Mouse (Mus musculus): Measurements from ENCODE around the gene Cdk6. TPM values are rescaled to one million over a fixed set of nuclear protein-coding genes. Genes with fewer than 3 reads are reported as not detected.

Cdk6 gene
- total RNA-seq, 2 experiments from 2014 or later: 4.3 to 4.6 TPM

DNA sequence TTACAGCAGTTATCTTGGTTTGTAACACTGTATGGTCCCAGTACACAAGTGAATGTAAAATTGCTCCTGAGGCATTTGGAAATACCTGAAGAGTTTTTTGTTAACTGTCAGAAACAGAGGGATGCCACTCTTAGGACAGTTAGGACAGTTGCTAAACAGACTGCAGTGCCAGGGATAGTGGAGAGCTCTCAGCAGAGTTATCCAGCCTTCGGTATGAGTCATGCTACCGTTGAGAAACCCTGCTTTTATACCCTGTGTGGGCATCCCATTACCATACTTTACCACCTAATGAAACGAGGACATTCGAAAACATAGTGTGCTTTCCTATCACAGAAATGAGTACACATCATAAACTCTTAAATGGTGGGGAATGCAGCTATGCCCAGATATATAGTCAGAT is 25.8 kb downstream of the Cdk6 start:
- intact Hi-C loops (cut with DNase I; ENCODE audit: low total_unique reads): no loop called here
- DNase-seq: no peak

- intact Hi-C loops (cut with DNase I; ENCODE audit: low total_unique reads): no loop called here
- no peak for DNase-seq
Measured at GRCm38 (mm10) chr5:3369317-3369716, 28.0 kb downstream of the Cdk6 start.

DNA sequence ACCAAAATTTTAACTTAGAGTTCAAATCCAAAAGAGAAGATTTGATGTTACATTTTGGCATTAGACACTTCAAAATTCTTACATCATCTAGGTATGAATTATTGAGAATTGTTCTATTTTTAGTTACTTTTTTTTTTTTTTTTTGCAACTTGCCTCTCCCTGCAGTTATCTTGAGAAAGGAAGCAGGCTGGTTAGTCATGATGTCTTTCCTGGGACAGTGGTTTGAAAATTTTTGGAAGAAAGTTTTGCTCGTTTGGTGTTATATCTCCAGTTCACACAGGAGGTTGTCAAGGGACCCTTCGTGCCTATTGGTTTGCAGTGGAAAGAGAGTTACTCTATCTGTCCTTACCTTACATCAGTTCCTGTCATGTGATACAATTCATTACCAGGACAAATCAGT is 29.9 kb downstream of the Cdk6 start:
- intact Hi-C loops (cut with DNase I; ENCODE audit: low total_unique reads): no loop called here
- DNase-seq: no peak

GRCm38 (mm10) chr5:3373170-3373569 is 31.9 kb downstream of the Cdk6 start:
- DNase-seq: no peak
- intact Hi-C loops (cut with DNase I; ENCODE audit: low total_unique reads): no loop called here

- intact Hi-C loops (cut with DNase I; ENCODE audit: low total_unique reads): no loop called here
- no peak for DNase-seq
Measured at GRCm38 (mm10) chr5:3374763-3375162, 33.5 kb downstream of the Cdk6 start.

DNA sequence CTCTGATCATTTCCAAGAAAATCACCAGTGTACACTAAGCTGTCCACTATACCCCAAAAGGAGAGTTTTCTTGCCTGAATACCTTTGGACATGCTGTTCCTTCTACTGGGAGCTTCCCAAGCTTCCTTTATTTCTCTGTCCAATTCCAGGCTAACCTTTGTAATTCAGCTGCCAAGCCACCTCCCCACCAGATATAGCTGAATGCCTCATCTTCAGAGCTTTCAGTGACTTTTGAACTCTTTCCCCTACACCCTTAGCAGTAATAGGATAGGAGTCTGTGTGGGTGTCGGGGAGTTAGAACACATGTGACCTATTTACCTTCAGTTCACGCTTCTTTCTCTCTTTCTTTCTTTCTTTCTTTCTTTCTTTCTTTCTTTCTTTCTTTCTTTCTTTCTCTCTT is 34.9 kb downstream of the Cdk6 start:
- intact Hi-C loops (cut with DNase I; ENCODE audit: low total_unique reads): no loop called here
- no peak for DNase-seq

GRCm38 (mm10) chr5:3379252-3379651 is 38.0 kb downstream of the Cdk6 start:
- intact Hi-C loops (cut with DNase I; ENCODE audit: low total_unique reads): no loop called here
- DNase-seq: no peak

GRCm38 (mm10) chr5:3380692-3381233 is 39.5 kb downstream of the Cdk6 start:
- DNase-seq: no peak
- intact Hi-C loops (cut with DNase I; ENCODE audit: low total_unique reads): no loop called here

- no peak for DNase-seq
- intact Hi-C loops (cut with DNase I; ENCODE audit: low total_unique reads): no loop called here
Measured at GRCm38 (mm10) chr5:3381795-3382194, 40.5 kb downstream of the Cdk6 start.

- intact Hi-C loops (cut with DNase I; ENCODE audit: low total_unique reads): no loop called here
- DNase-seq: no peak
Measured at GRCm38 (mm10) chr5:3382343-3383040, 41.2 kb downstream of the Cdk6 start.

DNA sequence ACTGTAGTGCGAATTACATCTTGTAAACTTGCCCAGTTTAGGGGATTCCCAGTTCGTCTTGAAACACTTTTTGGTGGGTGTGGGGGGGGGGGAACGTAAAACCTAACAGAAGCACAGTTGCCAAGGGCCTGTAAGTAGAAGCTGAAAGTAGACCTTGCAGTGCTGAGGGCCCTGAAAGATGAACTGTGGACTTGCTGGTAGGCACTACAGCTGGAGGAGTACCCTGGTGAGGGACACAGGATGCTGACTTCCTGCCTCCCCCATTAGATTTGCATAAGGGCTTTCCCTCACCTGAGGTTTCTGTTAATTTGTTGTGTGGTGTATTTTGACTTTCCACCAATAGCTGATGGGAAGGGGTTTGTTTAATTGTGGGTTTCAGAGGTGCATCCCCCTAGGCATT is 42.3 kb downstream of the Cdk6 start:
- intact Hi-C loops (cut with DNase I; ENCODE audit: low total_unique reads): no loop called here
- DNase-seq: no peak

DNA sequence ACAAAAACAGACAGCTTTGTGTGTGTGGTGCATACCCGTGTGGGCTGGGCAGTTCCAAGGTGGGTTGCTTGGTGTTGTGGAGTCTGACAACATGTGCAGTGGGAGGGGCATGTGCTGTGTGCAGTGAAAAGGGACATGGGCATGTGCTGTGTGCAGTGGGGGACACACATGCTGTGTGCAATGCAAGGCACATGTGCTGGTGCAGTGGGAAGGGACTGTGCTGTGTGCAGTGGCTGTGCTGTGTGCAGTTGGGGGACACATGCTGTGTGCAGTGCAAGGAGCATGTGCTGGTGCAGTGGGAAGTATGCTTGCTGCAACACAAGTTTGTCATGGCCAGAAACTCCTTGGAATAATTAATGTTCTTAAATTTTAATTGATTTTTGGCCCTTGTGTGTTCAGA is 43.8 kb downstream of the Cdk6 start:
- intact Hi-C loops (cut with DNase I; ENCODE audit: low total_unique reads): no loop called here
- no peak for DNase-seq

GRCm38 (mm10) chr5:3386021-3386730 is 44.9 kb downstream of the Cdk6 start:
- no peak for DNase-seq
- intact Hi-C loops (cut with DNase I; ENCODE audit: low total_unique reads): no loop called here

GRCm38 (mm10) chr5:3386731-3387087 is 45.4 kb downstream of the Cdk6 start:
- DNase-seq: no peak
- intact Hi-C loops (cut with DNase I; ENCODE audit: low total_unique reads): no loop called here

DNA sequence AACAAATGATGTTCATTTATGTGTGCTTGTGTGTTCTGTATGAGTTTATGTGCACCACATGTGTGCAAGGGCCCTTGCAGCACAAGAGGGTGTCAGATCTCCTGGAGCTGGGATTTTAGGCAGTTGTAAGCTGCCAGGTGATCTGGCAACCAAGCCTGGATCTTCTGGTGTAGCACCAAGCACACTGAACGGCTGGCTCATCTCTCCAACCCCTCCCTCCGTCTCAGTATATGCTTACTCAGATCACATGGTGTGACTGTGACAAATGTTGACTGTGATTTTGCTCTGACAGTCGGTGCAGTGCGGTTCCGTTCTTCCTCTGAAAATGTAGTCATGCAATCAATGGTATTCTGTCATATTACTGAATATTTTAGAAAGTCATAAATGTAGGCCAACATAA is 45.9 kb downstream of the Cdk6 start:
- no peak for DNase-seq
- intact Hi-C loops (cut with DNase I; ENCODE audit: low total_unique reads): no loop called here

DNA sequence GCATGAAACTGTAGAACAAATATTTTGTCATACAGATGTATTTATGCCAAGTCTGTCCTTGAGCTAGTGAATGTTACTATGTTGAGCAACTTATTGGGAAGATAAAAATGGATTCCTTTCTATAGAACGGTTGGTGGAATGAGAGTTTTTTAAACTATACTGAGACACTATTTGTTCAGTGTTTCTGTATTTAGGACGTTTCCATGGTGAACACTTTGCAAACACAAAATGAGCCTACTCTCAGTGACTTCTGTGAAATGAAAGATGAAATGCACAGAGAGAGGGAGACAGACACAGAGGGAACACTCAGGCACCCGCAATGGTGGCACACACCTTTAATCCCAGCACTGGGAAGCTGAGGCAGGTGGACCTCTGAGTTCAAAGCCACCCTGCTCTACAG is 51.6 kb downstream of the Cdk6 start:
- intact Hi-C loops (cut with DNase I; ENCODE audit: low total_unique reads): no loop called here
- DNase-seq: no peak

DNA sequence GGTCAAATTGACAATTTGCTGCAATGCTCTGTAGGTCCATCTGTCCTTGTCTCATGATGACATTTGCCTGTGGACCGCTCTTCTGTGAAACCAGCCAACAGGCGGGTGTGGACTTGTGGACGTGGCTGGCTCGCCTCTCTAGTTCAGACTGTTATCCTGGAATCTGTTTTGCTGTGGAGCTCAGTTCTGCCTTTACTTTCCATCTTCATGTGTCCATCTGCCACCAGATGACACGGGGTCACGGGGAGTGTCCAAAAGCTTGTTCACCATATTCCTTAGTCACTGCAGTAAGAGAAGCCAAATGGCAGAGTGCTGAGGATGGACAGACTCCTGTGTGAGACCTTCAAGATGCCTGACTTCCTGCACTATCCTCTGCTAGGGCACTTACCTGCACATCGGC is 52.9 kb downstream of the Cdk6 start:
- no peak for DNase-seq
- intact Hi-C loops (cut with DNase I; ENCODE audit: low total_unique reads): no loop called here

DNA sequence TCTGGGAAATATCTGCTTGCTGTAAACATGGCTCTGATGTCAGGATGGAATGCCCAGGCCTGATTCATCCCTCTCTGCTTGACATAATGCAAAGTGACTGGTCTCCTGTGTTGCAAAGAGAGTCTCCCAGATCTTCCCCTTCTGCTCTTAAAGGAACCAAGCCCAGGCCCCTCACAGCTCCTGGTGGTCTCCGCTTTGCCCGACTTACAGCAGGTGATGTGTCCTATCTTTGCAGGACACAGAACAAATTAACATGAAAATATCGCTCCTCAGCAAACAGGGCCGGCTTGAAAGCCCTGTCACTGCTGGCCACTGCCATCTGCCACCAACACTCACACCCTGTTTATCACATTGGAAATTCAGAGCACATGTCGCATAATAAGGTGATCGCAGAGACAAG is 53.7 kb downstream of the Cdk6 start:
- DNase-seq: no peak
- intact Hi-C loops (cut with DNase I; ENCODE audit: low total_unique reads): no loop called here

- DNase-seq: no peak
- intact Hi-C loops (cut with DNase I; ENCODE audit: low total_unique reads): no loop called here
Measured at GRCm38 (mm10) chr5:3396214-3396613, 54.9 kb downstream of the Cdk6 start.

DNA sequence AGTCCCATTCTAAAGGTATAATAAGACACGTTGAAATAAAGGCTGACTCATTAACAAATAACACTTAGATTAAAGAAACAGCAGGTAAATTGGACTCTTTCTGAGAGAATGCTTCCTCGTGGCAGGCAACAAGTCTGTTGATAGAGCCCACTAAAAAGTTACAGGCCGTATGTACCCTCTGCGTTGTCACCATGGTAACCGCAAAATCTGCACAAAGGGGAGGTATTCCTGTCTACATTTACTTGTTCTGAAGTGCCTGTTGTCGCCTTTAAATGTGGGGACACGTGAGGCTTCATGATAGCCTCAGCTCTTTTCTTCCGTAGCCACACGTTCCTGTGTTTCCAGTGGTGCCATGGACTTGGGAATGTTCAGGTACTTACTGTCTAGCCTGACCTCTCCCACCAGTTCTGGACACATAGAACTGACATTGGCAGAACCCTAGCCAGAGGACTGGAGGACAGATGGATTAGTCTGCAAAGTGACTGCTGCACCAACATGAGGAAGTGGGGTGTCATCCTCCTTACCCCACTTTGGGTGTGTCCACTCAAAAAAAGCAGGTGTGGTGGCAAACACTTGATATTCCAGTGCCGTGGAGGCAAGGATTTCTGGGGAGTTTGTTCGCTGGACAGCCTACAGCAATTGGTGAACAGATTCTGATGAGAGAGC is 55.8 kb downstream of the Cdk6 start:
- no peak for DNase-seq
- intact Hi-C loops (cut with DNase I; ENCODE audit: low total_unique reads): no loop called here

Measured in gastrocnemius, postnatal 14 days (tissue).